Comparison of ENCODE assay signal across 23 mouse cellular contexts in genomic region chr11:64542335-64542734, GRCm38 (mm10).
A peak's percentile ranks its signal among the peaks of the same experiment; 100 is the strongest.
DNase-seq lines count a peak whose midpoint lies in the region; ATAC-seq and TF ChIP-seq lines count a peak whose summit lies in the region.
"Had no signal": no experiment of that assay in that cellular context is flagged by ENCODE, and none has a peak within 500 bp of the region (broad histone marks: within the 10 kb centered on the region; RNA-seq: fewer than 3 reads in every experiment).

No protein-coding gene starts in this region.

- H3K27ac ChIP-seq in lung, embryonic 16.5 days (ENCODE audit: low read length) = no peak overlapping the region
- H3K27ac ChIP-seq in lung, postnatal 0 days (ENCODE audit: low read length) = no peak overlapping the region
- no peak overlapping the region for H3K27ac ChIP-seq in liver, embryonic 16.5 days (ENCODE audit: low read length)
- H3K27ac ChIP-seq in thymus, adult 2 months (ENCODE audit: control insufficient read depth, insufficient read depth, low read length) = no peak overlapping the region
- H3K27ac ChIP-seq: embryonic facial prominence, embryonic 13.5 days; hindbrain, embryonic 10.5 days; layer of hippocampus, adult 2 months; lung, embryonic 15.5 days; macrophage had no signal

- WGBS in lung, embryonic 16.5 days = 38% methylated on average over 6 of the region's 6 CpGs
- 35% methylated on average over 6 of the region's 6 CpGs for WGBS in lung, postnatal 0 days
- 34% methylated on average over 6 of the region's 6 CpGs for WGBS in liver, embryonic 16.5 days (ENCODE audit: insufficient replicate concordance)
- 65% methylated on average over 6 of the region's 6 CpGs for WGBS in thymus, adult 2 months

- TF ChIP-seq EP300 in lung, postnatal 0 days (IDR thresholded peaks at IDR 0.05) = no peak

- H3K4me3 ChIP-seq in lung, embryonic 16.5 days (ENCODE audit: low read length) = no peak overlapping the region
- H3K4me3 ChIP-seq in lung, postnatal 0 days (ENCODE audit: low read depth, low read length) = no peak overlapping the region
- no peak overlapping the region for H3K4me3 ChIP-seq in liver, embryonic 16.5 days (ENCODE audit: low read depth, low read length)
- no peak overlapping the region for H3K4me3 ChIP-seq in thymus, adult 2 months (ENCODE audit: control insufficient read depth, insufficient read depth, low read length)
- H3K4me3 ChIP-seq: embryonic facial prominence, embryonic 13.5 days; heart, embryonic 12.5 days; hindbrain, embryonic 10.5 days; layer of hippocampus, adult 2 months; lung, embryonic 15.5 days had no signal

- H3K9me3 ChIP-seq in lung, embryonic 16.5 days (ENCODE audit: control insufficient read depth, low read length) = no peaks in the 10 kb centered on the region
- H3K9me3 ChIP-seq in lung, postnatal 0 days (ENCODE audit: low read length) = no peaks in the 10 kb centered on the region
- no peaks in the 10 kb centered on the region for H3K9me3 ChIP-seq in liver, embryonic 16.5 days (replicated peaks; ENCODE audit: control insufficient read depth, low read length)
- H3K9me3 ChIP-seq: embryonic facial prominence, embryonic 13.5 days; heart, embryonic 12.5 days; hindbrain, embryonic 10.5 days; lung, embryonic 15.5 days had no signal

- TF ChIP-seq CTCF in lung, postnatal 0 days (IDR thresholded peaks at IDR 0.05) = no peak
- TF ChIP-seq CTCF in thymus, adult 2 months (IDR thresholded peaks at IDR 0.05; ENCODE audit: borderline replicate concordance, control insufficient read depth, extremely low read depth, insufficient read depth, low read length, poor library complexity) = no peak

- TF ChIP-seq POLR2A in thymus, adult 2 months (IDR thresholded peaks at IDR 0.05; ENCODE audit: control insufficient read depth, extremely low read depth, insufficient read depth, low read length, poor library complexity) = no peak

- no peaks in the 10 kb centered on the region for H3K36me3 ChIP-seq in lung, embryonic 16.5 days (ENCODE audit: control insufficient read depth, insufficient read depth, low read length)
- no peaks in the 10 kb centered on the region for H3K36me3 ChIP-seq in lung, postnatal 0 days (ENCODE audit: insufficient read depth, low read length)
- H3K36me3 ChIP-seq in liver, embryonic 16.5 days (ENCODE audit: control insufficient read depth, insufficient read depth) = no peaks in the 10 kb centered on the region
- H3K36me3 ChIP-seq in thymus, adult 2 months (ENCODE audit: control insufficient read depth, insufficient read depth, low read length) = no peaks in the 10 kb centered on the region
- H3K36me3 ChIP-seq: embryonic facial prominence, embryonic 13.5 days; heart, embryonic 12.5 days; hindbrain, embryonic 10.5 days; lung, embryonic 15.5 days had no signal

- no peak overlapping the region for H3K9ac ChIP-seq in lung, embryonic 16.5 days (ENCODE audit: low read length)
- H3K9ac ChIP-seq in lung, postnatal 0 days (replicated peaks; ENCODE audit: low read depth) = no peak overlapping the region
- no peak overlapping the region for H3K9ac ChIP-seq in liver, embryonic 16.5 days (ENCODE audit: low read depth, low read length)
- H3K9ac ChIP-seq: embryonic facial prominence, embryonic 13.5 days; heart, embryonic 12.5 days; lung, embryonic 15.5 days had no signal

- DNase-seq in lung, postnatal 0 days (ENCODE audit: low spot score) = no peak
- DNase-seq in liver = peak; percentile 9
- peak; percentile 16 for DNase-seq in yolk sac, embryonic 10.5 days (ENCODE audit: low spot score)
- DNase-seq in thymus, adult 2 months = no peak
- DNase-seq in urinary bladder, postnatal 4 days (ENCODE audit: low spot score in 2 of 2) = no peak
- DNase-seq: adrenal gland, adult 2 months; cerebellum, adult 2 months; cerebellum, postnatal 25 days; heart, postnatal 10 days; kidney, adult 8-10 months; kidney, postnatal 25 days; thymus, postnatal 25 days had no signal

- no peak for ATAC-seq in lung, embryonic 16.5 days (ENCODE audit: low read depth)
- ATAC-seq in lung, postnatal 0 days = no peak
- ATAC-seq in liver, embryonic 16.5 days (ENCODE audit: low read depth) = peak; percentile 55
- ATAC-seq in erythroid progenitor cell, adult 5-6 weeks (replicated peaks; ENCODE audit: low FRiP score, poor library complexity, severe bottlenecking) = no peak
- ATAC-seq: forebrain, embryonic 14.5 days had no signal

- H3K4me1 ChIP-seq in lung, embryonic 16.5 days (replicated peaks; ENCODE audit: control insufficient read depth, insufficient read depth, low read length) = peaks cover 12% of the 10 kb centered on the region
- peaks cover 5% of the 10 kb centered on the region; the same call in 1 of the 2 replicates for H3K4me1 ChIP-seq in lung, postnatal 0 days (ENCODE audit: insufficient read depth, low read depth, low read length)
- no peaks in the 10 kb centered on the region for H3K4me1 ChIP-seq in liver, embryonic 16.5 days (ENCODE audit: control insufficient read depth, low read depth, low read length)
- H3K4me1 ChIP-seq in thymus, adult 2 months (replicated peaks; ENCODE audit: control insufficient read depth, insufficient read depth, low read length) = no peaks in the 10 kb centered on the region

- peak overlapping the region; percentile 4; the same call in 1 of the 2 replicates for H3K4me2 ChIP-seq in lung, embryonic 16.5 days (ENCODE audit: low read depth, low read length)
- no peak overlapping the region for H3K4me2 ChIP-seq in lung, postnatal 0 days (replicated peaks; ENCODE audit: low read depth, low read length)
- H3K4me2 ChIP-seq in liver, embryonic 16.5 days (ENCODE audit: low read depth, low read length) = no peak overlapping the region
- H3K4me2 ChIP-seq: embryonic facial prominence, embryonic 13.5 days; heart, embryonic 12.5 days; lung, embryonic 15.5 days; midbrain, embryonic 11.5 days had no signal

- no peaks in the 10 kb centered on the region for H3K27me3 ChIP-seq in lung, embryonic 16.5 days (ENCODE audit: control insufficient read depth, insufficient read depth, low read depth, low read length)
- no peaks in the 10 kb centered on the region for H3K27me3 ChIP-seq in lung, postnatal 0 days (replicated peaks; ENCODE audit: insufficient read depth, low read length)
- H3K27me3 ChIP-seq in liver, embryonic 16.5 days (ENCODE audit: control insufficient read depth, insufficient read depth, low read depth, low read length) = no peaks in the 10 kb centered on the region
- no peaks in the 10 kb centered on the region for H3K27me3 ChIP-seq in thymus, adult 2 months (ENCODE audit: control insufficient read depth, insufficient read depth, low read length)
- H3K27me3 ChIP-seq: heart, embryonic 12.5 days; lung, embryonic 15.5 days had no signal

Comparison
In these comparisons a context has a peak if more than half of its experiments do, and no peak if none do; other contexts are left out.
1. DNase-seq: peak in liver (single experiment) and yolk sac, embryonic 10.5 days (single experiment); none in lung, postnatal 0 days (single experiment), thymus, adult 2 months (single experiment) and urinary bladder, postnatal 4 days (0 of 2).